Comparison of ENCODE assay signal across 8 mouse cellular contexts in genomic region chr14:46832354-46833272, GRCm38 (mm10). TPM values are rescaled to one million over a fixed set of nuclear protein-coding genes. Genes with fewer than 3 reads are reported as not detected.
DNase-seq lines count a peak whose midpoint lies in the region; ATAC-seq and TF ChIP-seq lines count a peak whose summit lies in the region.

No protein-coding gene starts in this region.

- H3K4me1 ChIP-seq in heart, adult 2 months (ENCODE audit: control insufficient read depth, insufficient read depth, low read length), result peaks cover 12% of the 10 kb centered on the region
- H3K4me1 ChIP-seq in G1E (ENCODE audit: insufficient read depth, low read depth, low read length), result peaks cover 28% of the 10 kb centered on the region
- H3K4me1 ChIP-seq in embryonic facial prominence, embryonic 13.5 days, result peaks cover 6% of the 10 kb centered on the region
- H3K4me1 ChIP-seq in hindbrain, embryonic 15.5 days (replicated peaks), result peaks cover 14% of the 10 kb centered on the region
- H3K4me1 ChIP-seq in limb, embryonic 12.5 days (replicated peaks), result peaks cover 4% of the 10 kb centered on the region; the same call in 1 of the 2 replicates
- peaks cover 4% of the 10 kb centered on the region for H3K4me1 ChIP-seq in midbrain, embryonic 14.5 days (ENCODE audit: control insufficient read depth, insufficient read depth, low read length)

- ATAC-seq in G1E (ENCODE audit: extremely low read depth, insufficient number of reproducible peaks, low FRiP score, poor library complexity, severe bottlenecking), result no peak
- peak; percentile 48; the same call in 1 of the 2 replicates for ATAC-seq in embryonic facial prominence, embryonic 13.5 days (ENCODE audit: insufficient number of reproducible peaks, insufficient read depth, low FRiP score, low TSS enrichment, low read depth)
- no peak for ATAC-seq in hindbrain, embryonic 15.5 days (ENCODE audit: low FRiP score, low read depth)
- no peak; the same call in 1 of the 2 replicates for ATAC-seq in limb, embryonic 12.5 days (ENCODE audit: insufficient number of reproducible peaks, insufficient read depth, low FRiP score, low TSS enrichment, low read depth)
- ATAC-seq in midbrain, embryonic 14.5 days (ENCODE audit: low FRiP score, low TSS enrichment), result peak; percentile 72

- peak overlapping the region; percentile 87 for H3K27ac ChIP-seq in heart, adult 2 months
- peak overlapping the region; percentile 35; the same call in 1 of the 2 replicates for H3K27ac ChIP-seq in embryonic facial prominence, embryonic 13.5 days
- H3K27ac ChIP-seq in hindbrain, embryonic 15.5 days (replicated peaks), result 0 out of 2 replicates have a peak overlapping the region, but pooled peaks have one; percentile 4
- peak overlapping the region; percentile 4; the same call in 1 of the 2 replicates for H3K27ac ChIP-seq in limb, embryonic 12.5 days
- H3K27ac ChIP-seq in midbrain, embryonic 14.5 days (replicated peaks; ENCODE audit: low read depth, low read length), result no peak overlapping the region

- 4% methylated on average over 40 of the region's 40 CpGs for WGBS in heart, adult 2 months
- WGBS in embryonic facial prominence, embryonic 13.5 days, result 7% methylated on average over 40 of the region's 40 CpGs
- WGBS in hindbrain, embryonic 15.5 days, result 9% methylated on average over 40 of the region's 40 CpGs
- 8% methylated on average over 40 of the region's 40 CpGs for WGBS in limb, embryonic 12.5 days
- 9% methylated on average over 40 of the region's 40 CpGs for WGBS in midbrain, embryonic 14.5 days

- H3K36me3 ChIP-seq in heart, adult 2 months (ENCODE audit: control insufficient read depth, insufficient read depth, low read length), result no peaks in the 10 kb centered on the region; the same call in 1 of the 2 replicates
- H3K36me3 ChIP-seq in G1E (replicated peaks), result peaks cover 19% of the 10 kb centered on the region
- H3K36me3 ChIP-seq in embryonic facial prominence, embryonic 13.5 days, result no peaks in the 10 kb centered on the region
- H3K36me3 ChIP-seq in hindbrain, embryonic 15.5 days, result no peaks in the 10 kb centered on the region
- H3K36me3 ChIP-seq in limb, embryonic 12.5 days, result no peaks in the 10 kb centered on the region
- H3K36me3 ChIP-seq in midbrain, embryonic 14.5 days (ENCODE audit: control insufficient read depth, insufficient read depth, low read length), result no peaks in the 10 kb centered on the region

- peak overlapping the region; percentile 89 for H3K4me3 ChIP-seq in heart, adult 2 months
- peak overlapping the region; percentile 89 for H3K4me3 ChIP-seq in G1E (ENCODE audit: low read depth, low read length)
- peak overlapping the region; percentile 69 for H3K4me3 ChIP-seq in embryonic facial prominence, embryonic 13.5 days
- H3K4me3 ChIP-seq in hindbrain, embryonic 15.5 days, result peak overlapping the region; percentile 76
- H3K4me3 ChIP-seq in limb, embryonic 12.5 days (replicated peaks), result peak overlapping the region; percentile 66
- peak overlapping the region; percentile 68 for H3K4me3 ChIP-seq in midbrain, embryonic 14.5 days (replicated peaks; ENCODE audit: low read depth, low read length)

- intact Hi-C loops in heart, adult 2 months (cut with DNase I), result loop anchor here (1.0 to 5.0 kb wide), 2 partner anchors 10 to 255 kb away; partner anchors contain the start of gene Gmfb
- intact Hi-C loops in heart, postnatal 14 days (cut with DNase I), result loop anchor here (5.0 kb wide), 2 partner anchors 45 to 255 kb away; no protein-coding TSS in a partner anchor

- no peak for TF ChIP-seq EP300 in heart, adult 2 months (IDR thresholded peaks at IDR 0.05; ENCODE audit: insufficient read depth, low read depth, low read length)

- H3K9ac ChIP-seq in heart, adult 2 months (ENCODE audit: low read depth, low read length), result peak overlapping the region; percentile 88
- H3K9ac ChIP-seq in embryonic facial prominence, embryonic 13.5 days, result peak overlapping the region; percentile 83
- peak overlapping the region; percentile 65 for H3K9ac ChIP-seq in hindbrain, embryonic 15.5 days
- H3K9ac ChIP-seq in limb, embryonic 12.5 days (replicated peaks), result peak overlapping the region; percentile 80
- H3K9ac ChIP-seq in midbrain, embryonic 14.5 days (replicated peaks; ENCODE audit: low read length), result peak overlapping the region; percentile 73

- H3K9me3 ChIP-seq in G1E (replicated peaks), result no peaks in the 10 kb centered on the region
- no peaks in the 10 kb centered on the region for H3K9me3 ChIP-seq in embryonic facial prominence, embryonic 13.5 days
- H3K9me3 ChIP-seq in hindbrain, embryonic 15.5 days, result no peaks in the 10 kb centered on the region
- H3K9me3 ChIP-seq in limb, embryonic 12.5 days, result no peaks in the 10 kb centered on the region
- no peaks in the 10 kb centered on the region for H3K9me3 ChIP-seq in midbrain, embryonic 14.5 days (ENCODE audit: control insufficient read depth, low read length)

- H3K79me2 ChIP-seq in heart, adult 2 months (replicated peaks; ENCODE audit: control insufficient read depth, insufficient read depth, low read length), result peaks cover 1% of the 10 kb centered on the region; the same call in 1 of the 2 replicates

- no peak for TF ChIP-seq CTCF in heart, adult 2 months (IDR thresholded peaks at IDR 0.05)
- no peak for TF ChIP-seq CTCF in G1E (IDR thresholded peaks at IDR 0.05; ENCODE audit: low read depth, low read length)

- peak overlapping the region; percentile 88 for H3K4me2 ChIP-seq in embryonic facial prominence, embryonic 13.5 days
- H3K4me2 ChIP-seq in hindbrain, embryonic 15.5 days, result peak overlapping the region; percentile 86
- H3K4me2 ChIP-seq in limb, embryonic 12.5 days, result peak overlapping the region; percentile 79
- peak overlapping the region; percentile 91 for H3K4me2 ChIP-seq in midbrain, embryonic 14.5 days (ENCODE audit: low read length)

- no peak for TF ChIP-seq POLR2A in heart, adult 2 months (IDR thresholded peaks at IDR 0.05; ENCODE audit: insufficient read depth, low read depth, low read length)

- no peaks in the 10 kb centered on the region for H3K27me3 ChIP-seq in heart, adult 2 months (ENCODE audit: control insufficient read depth, insufficient read depth, low read length)
- H3K27me3 ChIP-seq in G1E (ENCODE audit: insufficient read depth, low read length), result no peaks in the 10 kb centered on the region
- H3K27me3 ChIP-seq in embryonic facial prominence, embryonic 13.5 days, result no peaks in the 10 kb centered on the region
- H3K27me3 ChIP-seq in hindbrain, embryonic 15.5 days, result 0 out of 2 replicates have a peak, but pooled peaks cover 2% of the 10 kb centered on the region
- H3K27me3 ChIP-seq in limb, embryonic 12.5 days, result no peaks in the 10 kb centered on the region
- no peaks in the 10 kb centered on the region for H3K27me3 ChIP-seq in midbrain, embryonic 14.5 days (ENCODE audit: control insufficient read depth, insufficient read depth, low read length)

- peak in 1 of 2 experiments; percentile 10 for DNase-seq in heart, adult 2 months
- no peak for DNase-seq in heart, postnatal 14 days
- DNase-seq in G1E (ENCODE audit: low spot score), result peak; percentile 16
- DNase-seq in midbrain, embryonic 14.5 days, result peak; percentile 40
- DNase-seq in ovary, postnatal 10 days (ENCODE audit: low spot score), result no peak

RNA-seq across cellular contexts. Expression of gene Cgrrf1, which starts 0.7 kb away (rescaled TPM):
- 10 to 100 TPM; 33.5 to 38.5 TPM for total RNA-seq in heart, adult 2 months (2021)
- 20.6 and 30.0 TPM in 2 replicates for polyA plus RNA-seq in heart, adult 2 months (2012; rRNA removed)
- 10 to 100 TPM; 38.4 to 38.5 TPM for total RNA-seq in heart, postnatal 14 days (2021)
- total RNA-seq in G1E (2014; fragmentation: Nextera tagmentation) (30.0 and 30.8 TPM in 2 replicates), G1E (2017) (36.0 and 46.4 TPM in 2 replicates)
- polyA plus RNA-seq in G1E (2012), result 9.0 and 10.9 TPM in 2 replicates
- polyA plus RNA-seq in embryonic facial prominence, embryonic 13.5 days (2015; fragmentation: Nextera tagmentation; extraction: Ambion mirVana), result 20.1 and 23.5 TPM in 2 replicates
- polyA plus RNA-seq in hindbrain, embryonic 15.5 days (2015; fragmentation: Nextera tagmentation; extraction: Ambion mirVana), result 17.5 and 21.9 TPM in 2 replicates
- 28.6 and 29.4 TPM in 2 replicates for polyA plus RNA-seq in limb, embryonic 12.5 days (2016; fragmentation: Nextera tagmentation; extraction: Ambion mirVana)
- 23.7 and 24.0 TPM in 2 replicates for polyA plus RNA-seq in midbrain, embryonic 14.5 days (2014; fragmentation: Nextera tagmentation; extraction: Ambion mirVana)

RNA-seq across cellular contexts. Expression of gene Gmfb, which starts 10.6 kb away (rescaled TPM):
- 10 to 100 TPM; 27.4 to 33.8 TPM for total RNA-seq in heart, adult 2 months (2021)
- 7.5 and 17.2 TPM in 2 replicates for polyA plus RNA-seq in heart, adult 2 months (2012; rRNA removed)
- total RNA-seq in heart, postnatal 14 days (2021), result 10 to 100 TPM; 34.7 to 37.4 TPM
- total RNA-seq in G1E (2014; fragmentation: Nextera tagmentation), result 130 and 131 TPM in 2 replicates
- 212 and 243 TPM in 2 replicates for total RNA-seq in G1E (2017)
- 3.0 and 5.2 TPM in 2 replicates for polyA plus RNA-seq in G1E (2012)
- polyA plus RNA-seq in embryonic facial prominence, embryonic 13.5 days (2015; fragmentation: Nextera tagmentation; extraction: Ambion mirVana), result 70.9 and 83.4 TPM in 2 replicates
- polyA plus RNA-seq in hindbrain, embryonic 15.5 days (2015; fragmentation: Nextera tagmentation; extraction: Ambion mirVana), result 116 and 118 TPM in 2 replicates
- 83.1 and 89.5 TPM in 2 replicates for polyA plus RNA-seq in limb, embryonic 12.5 days (2016; fragmentation: Nextera tagmentation; extraction: Ambion mirVana)
- polyA plus RNA-seq in midbrain, embryonic 14.5 days (2014; fragmentation: Nextera tagmentation; extraction: Ambion mirVana), result 118 and 155 TPM in 2 replicates

RNA-seq across cellular contexts. Expression of gene Cnih1, which starts 44.4 kb away (rescaled TPM):
- 10 to 100 TPM; 48.7 TPM for total RNA-seq in heart, adult 2 months (2021)
- polyA plus RNA-seq in heart, adult 2 months (2012; rRNA removed), result 52.2 and 70.4 TPM in 2 replicates
- 10 to 100 TPM; 48.6 to 52.3 TPM for total RNA-seq in heart, postnatal 14 days (2021)
- total RNA-seq in G1E (2014; fragmentation: Nextera tagmentation) (51.9 and 61.7 TPM in 2 replicates), G1E (2017) (55.0 and 62.0 TPM in 2 replicates)
- polyA plus RNA-seq in G1E (2012), result 177 and 216 TPM in 2 replicates
- polyA plus RNA-seq in embryonic facial prominence, embryonic 13.5 days (2015; fragmentation: Nextera tagmentation; extraction: Ambion mirVana), result 196 and 198 TPM in 2 replicates
- 185 and 186 TPM in 2 replicates for polyA plus RNA-seq in hindbrain, embryonic 15.5 days (2015; fragmentation: Nextera tagmentation; extraction: Ambion mirVana)
- 170 and 187 TPM in 2 replicates for polyA plus RNA-seq in limb, embryonic 12.5 days (2016; fragmentation: Nextera tagmentation; extraction: Ambion mirVana)
- 196 and 204 TPM in 2 replicates for polyA plus RNA-seq in midbrain, embryonic 14.5 days (2014; fragmentation: Nextera tagmentation; extraction: Ambion mirVana)

RNA-seq across cellular contexts. Expression of gene Samd4, which starts 50.0 kb away (rescaled TPM):
- 10 to 100 TPM; 51.7 to 62.3 TPM for total RNA-seq in heart, adult 2 months (2021)
- 23.8 and 40.6 TPM in 2 replicates for polyA plus RNA-seq in heart, adult 2 months (2012; rRNA removed)
- 10 to 100 TPM; 53.4 to 54.8 TPM for total RNA-seq in heart, postnatal 14 days (2021)
- total RNA-seq in G1E (2014; fragmentation: Nextera tagmentation) (not detected in 2 replicates), G1E (2017) (under 0.01 and 0.22 TPM in 2 replicates)
- polyA plus RNA-seq in G1E (2012), result not detected in 2 replicates
- polyA plus RNA-seq in embryonic facial prominence, embryonic 13.5 days (2015; fragmentation: Nextera tagmentation; extraction: Ambion mirVana), result 10.2 and 12.3 TPM in 2 replicates
- polyA plus RNA-seq in hindbrain, embryonic 15.5 days (2015; fragmentation: Nextera tagmentation; extraction: Ambion mirVana), result 3.9 and 4.4 TPM in 2 replicates
- 6.7 and 6.8 TPM in 2 replicates for polyA plus RNA-seq in limb, embryonic 12.5 days (2016; fragmentation: Nextera tagmentation; extraction: Ambion mirVana)
- 2.8 and 3.1 TPM in 2 replicates for polyA plus RNA-seq in midbrain, embryonic 14.5 days (2014; fragmentation: Nextera tagmentation; extraction: Ambion mirVana)

Comparison
In these comparisons a context has a peak if more than half of its experiments do, and no peak if none do; other contexts are left out.
1. DNase-seq: peak in G1E (single experiment) and midbrain, embryonic 14.5 days (single experiment); none in heart, postnatal 14 days (0 of 2) and ovary, postnatal 10 days (single experiment).
2. ATAC-seq: peak in embryonic facial prominence, embryonic 13.5 days (single experiment) and midbrain, embryonic 14.5 days (single experiment); none in G1E (single experiment), hindbrain, embryonic 15.5 days (single experiment) and limb, embryonic 12.5 days (single experiment).
3. Peak in every context shown above with its lines, with median percentiles within 50 percentile points of each other: H3K4me3 ChIP-seq, H3K9ac ChIP-seq and H3K4me2 ChIP-seq.